Mouse (Mus musculus) CH12.LX (cell line): ENCODE data around the gene Mfsd5. TPM values are rescaled to one million over a fixed set of nuclear protein-coding genes. Genes with fewer than 3 reads are reported as not detected.

ENCODE experiments used
- DNase-seq: peaks from one replicate; pipeline ENCODE4 v3.0.0-alpha.2; 2013; ENCODE audit errors: extremely low read depth
- H3K27ac ChIP-seq: 2 replicates; pipeline ENCODE4 v1.5.1; 2012; ENCODE audit warnings: low read depth, mild to moderate bottlenecking, control low read depth, moderate library complexity; ENCODE audit not compliant: insufficient read depth
- H3K27me3 ChIP-seq: replicated peaks from 2 replicates; pipeline ENCODE3; 2012; ENCODE audit warnings: inconsistent platforms
- H3K36me3 ChIP-seq, 2 experiments: replicated peaks in 1 of 2; 2 replicates each; pipeline versions ENCODE3 to v1.6.1; 2012; ENCODE audit warnings: inconsistent platforms in 1 of 2, low read length in 1 of 2, mild to moderate bottlenecking in 1 of 2, mixed read lengths in 1 of 2, moderate library complexity in 1 of 2; ENCODE audit not compliant: control insufficient read depth in 1 of 2, insufficient read depth in 1 of 2
- H3K4me1 ChIP-seq, 2 experiments: 2 replicates each; pipeline ENCODE4 v1.6.1; 2012; ENCODE audit warnings: inconsistent platforms in 1 of 2, moderate library complexity in 1 of 2; ENCODE audit not compliant: insufficient read depth in 2 of 2, control insufficient read depth in 1 of 2
- H3K4me2 ChIP-seq: 2 replicates; pipeline ENCODE4 v1.6.1; 2012; ENCODE audit warnings: low read depth, mild to moderate bottlenecking, control low read depth; ENCODE audit not compliant: poor library complexity, insufficient read depth, severe bottlenecking
- H3K4me3 ChIP-seq, 3 experiments: fragments of 150-350 bp in 1 of 3; sonication (generic) in 1 of 3; replicated peaks in 1 of 3; 2 replicates each; pipeline versions ENCODE3 to v1.5.1; 2011 to 2012; ENCODE audit warnings: low read depth in 2 of 3, low read length in 2 of 3, mild to moderate bottlenecking in 2 of 3, moderate library complexity in 2 of 3, control low read depth in 1 of 3, improper control_type of control experiment in 1 of 3, inconsistent platforms in 1 of 3, mixed read lengths in 1 of 3; ENCODE audit not compliant: poor library complexity in 1 of 3
- H3K79me2 ChIP-seq: replicated peaks from 2 replicates; pipeline ENCODE4 v1.6.1; 2012; ENCODE audit warnings: mild to moderate bottlenecking, moderate library complexity; ENCODE audit not compliant: control insufficient read depth, poor library complexity, insufficient read depth, severe bottlenecking; ENCODE audit errors: extremely low read depth
- H3K9ac ChIP-seq: 2 replicates; pipeline ENCODE4 v1.6.1; 2012; ENCODE audit warnings: low read depth, mild to moderate bottlenecking, control low read depth, moderate library complexity; ENCODE audit not compliant: insufficient read depth
- H3K9me3 ChIP-seq: replicated peaks from 2 replicates; pipeline ENCODE3; 2012; ENCODE audit warnings: low read length, inconsistent platforms, mixed read lengths
- BHLHE40 ChIP-seq: IDR thresholded peaks from 2 replicates; pipeline ENCODE4 v1.6.1; 2011; ENCODE audit warnings: mild to moderate bottlenecking, low read depth, low read length, improper control_type of control experiment
- CHD1 ChIP-seq: IDR thresholded peaks from 2 replicates; pipeline ENCODE4 v1.6.1; 2012; ENCODE audit warnings: low read depth, low read length, improper control_type of control experiment, inconsistent platforms
- CHD2 ChIP-seq: IDR thresholded peaks from 2 replicates; pipeline ENCODE4 v1.6.1; 2011; ENCODE audit warnings: low read length, improper control_type of control experiment
- CTCF ChIP-seq, 2 experiments: IDR thresholded peaks in 1 of 2; conservative IDR thresholded peaks in 1 of 2; 2 replicates each; pipeline ENCODE4 v1.5.1; 2011 to 2012; ENCODE audit warnings: low read depth in 2 of 2, low read length in 2 of 2, improper control_type of control experiment in 1 of 2, inconsistent platforms in 1 of 2, mild to moderate bottlenecking in 1 of 2, moderate library complexity in 1 of 2
- E2F4 ChIP-seq: IDR thresholded peaks from 2 replicates; pipeline ENCODE4 v1.6.1; 2011; ENCODE audit warnings: low read depth, low read length, improper control_type of control experiment; ENCODE audit not compliant: insufficient replicate concordance
- ELF1 ChIP-seq: IDR thresholded peaks from 2 replicates; pipeline ENCODE4 v1.6.1; 2014; ENCODE audit warnings: low read depth, mild to moderate bottlenecking, inconsistent platforms, low read length, improper control_type of control experiment
- EP300 ChIP-seq: IDR thresholded peaks from 2 replicates; pipeline ENCODE4 v1.6.1; 2011; ENCODE audit warnings: low read length, improper control_type of control experiment
- ETS1 ChIP-seq: conservative IDR thresholded peaks from 2 replicates; pipeline ENCODE4 v1.6.1; 2012; ENCODE audit warnings: low read depth, mild to moderate bottlenecking, inconsistent platforms, low read length, improper control_type of control experiment, moderate library complexity
- GABPA ChIP-seq: IDR thresholded peaks from 2 replicates; pipeline ENCODE4 v1.6.1; 2012; ENCODE audit warnings: low read depth, low read length, improper control_type of control experiment, inconsistent platforms; ENCODE audit not compliant: insufficient replicate concordance
- HCFC1 ChIP-seq: IDR thresholded peaks from 2 replicates; pipeline ENCODE4 v1.6.1; 2012; ENCODE audit warnings: low read depth, mild to moderate bottlenecking, inconsistent platforms, low read length, improper control_type of control experiment
- IRF4 ChIP-seq: IDR thresholded peaks from 2 replicates; pipeline ENCODE4 v1.6.1; 2014; ENCODE audit warnings: low read depth, mild to moderate bottlenecking, inconsistent platforms, low read length, improper control_type of control experiment
- JUN ChIP-seq: IDR thresholded peaks from 2 replicates; pipeline ENCODE4 v1.6.1; 2011; ENCODE audit warnings: low read depth, mild to moderate bottlenecking, low read length, improper control_type of control experiment, moderate library complexity; ENCODE audit not compliant: insufficient read depth
- JUND ChIP-seq: conservative IDR thresholded peaks from 2 replicates; pipeline ENCODE4 v1.6.1; 2011; ENCODE audit warnings: low read depth, low read length, improper control_type of control experiment
- KAT2A ChIP-seq: IDR thresholded peaks from 2 replicates; pipeline ENCODE4 v1.6.1; 2012; ENCODE audit warnings: low read length, improper control_type of control experiment, inconsistent platforms; ENCODE audit not compliant: insufficient replicate concordance
- MAX ChIP-seq: IDR thresholded peaks from 2 replicates; pipeline ENCODE4 v1.6.1; 2011; ENCODE audit warnings: low read length, improper control_type of control experiment
- MAZ ChIP-seq: IDR thresholded peaks from 2 replicates; pipeline ENCODE4 v1.6.1; 2012; ENCODE audit warnings: low read depth, mild to moderate bottlenecking, inconsistent platforms, low read length, improper control_type of control experiment, moderate library complexity
- MXI1 ChIP-seq: IDR thresholded peaks from 2 replicates; pipeline ENCODE4 v1.6.1; 2011; ENCODE audit warnings: mild to moderate bottlenecking, low read depth, low read length, improper control_type of control experiment
- MYC ChIP-seq: IDR thresholded peaks from 2 replicates; pipeline ENCODE4 v1.6.1; 2011; ENCODE audit warnings: low read depth, mild to moderate bottlenecking, improper control_type of control experiment, low read length
- NELFE ChIP-seq: IDR thresholded peaks from 2 replicates; pipeline ENCODE4 v1.6.1; 2011; ENCODE audit warnings: low read depth, low read length, improper control_type of control experiment
- NRF1 ChIP-seq: IDR thresholded peaks from 2 replicates; pipeline ENCODE4 v1.6.1; 2014; ENCODE audit warnings: low read depth, mild to moderate bottlenecking, inconsistent platforms, low read length, improper control_type of control experiment, moderate library complexity
- PAX5 ChIP-seq: IDR thresholded peaks from 2 replicates; pipeline ENCODE4 v1.6.1; 2012; ENCODE audit warnings: low read length, inconsistent platforms, mixed read lengths
- POLR2AphosphoS2 ChIP-seq: IDR thresholded peaks from 2 replicates; pipeline ENCODE4 v1.6.1; 2011; ENCODE audit warnings: low read depth, low read length, improper control_type of control experiment
- RAD21 ChIP-seq: IDR thresholded peaks from 2 replicates; pipeline ENCODE4 v1.6.1; 2011; ENCODE audit warnings: low read depth, mild to moderate bottlenecking, low read length, improper control_type of control experiment, moderate library complexity
- RCOR1 ChIP-seq: conservative IDR thresholded peaks from 2 replicates; pipeline ENCODE4 v1.6.1; 2012; ENCODE audit warnings: low read depth, mild to moderate bottlenecking, inconsistent platforms, low read length, improper control_type of control experiment
- SIN3A ChIP-seq: IDR thresholded peaks from 2 replicates; pipeline ENCODE4 v1.6.1; 2012; ENCODE audit warnings: low read length, improper control_type of control experiment, inconsistent platforms
- SMC3 ChIP-seq: IDR thresholded peaks from 2 replicates; pipeline ENCODE4 v1.6.1; 2011; ENCODE audit warnings: low read depth, low read length, improper control_type of control experiment
- TBP ChIP-seq: conservative IDR thresholded peaks from 2 replicates; pipeline ENCODE4 v1.6.1; 2011; ENCODE audit warnings: low read depth, low read length, improper control_type of control experiment
- TCF12 ChIP-seq: IDR thresholded peaks from 2 replicates; pipeline ENCODE4 v1.6.1; 2014; ENCODE audit warnings: low read depth, mild to moderate bottlenecking, inconsistent platforms, low read length, improper control_type of control experiment
- UBTF ChIP-seq: IDR thresholded peaks from 2 replicates; pipeline ENCODE4 v1.6.1; 2012; ENCODE audit warnings: low read depth, mild to moderate bottlenecking, inconsistent platforms, low read length, improper control_type of control experiment, moderate library complexity
- USF1 ChIP-seq: IDR thresholded peaks from 2 replicates; pipeline ENCODE4 v1.6.1; 2014; ENCODE audit warnings: low read depth, mild to moderate bottlenecking, inconsistent platforms, low read length, improper control_type of control experiment
- USF2 ChIP-seq: conservative IDR thresholded peaks from 2 replicates; pipeline ENCODE4 v1.6.1; 2011; ENCODE audit warnings: low read depth, low read length, improper control_type of control experiment
- ZC3H11A ChIP-seq: IDR thresholded peaks from 2 replicates; pipeline ENCODE4 v1.6.1; 2012; ENCODE audit warnings: low read depth, mild to moderate bottlenecking, inconsistent platforms, low read length, improper control_type of control experiment
- ZKSCAN1 ChIP-seq: IDR thresholded peaks from 2 replicates; pipeline ENCODE4 v1.6.1; 2012; ENCODE audit warnings: low read depth, inconsistent platforms, low read length, improper control_type of control experiment, borderline replicate concordance
- ZMIZ1 ChIP-seq: IDR thresholded peaks from 2 replicates; pipeline ENCODE4 v1.6.1; 2012; ENCODE audit warnings: low read depth, mild to moderate bottlenecking, inconsistent platforms, low read length, improper control_type of control experiment
- ZNF384 ChIP-seq: IDR thresholded peaks from 2 replicates; pipeline ENCODE4 v1.6.1; 2012; ENCODE audit warnings: low read depth, low read length, improper control_type of control experiment, inconsistent platforms
- dilution Hi-C: fragments of 300-500 bp; cut with MboI; formaldehyde crosslinking; loops from 2 replicates; pipeline ENCODE4 v1.14.3; 2020; ENCODE audit warnings: low sequenced_read_pairs; ENCODE audit not compliant: extremely low pct_unique_long_range_greater_than_20kb, extremely low pct_ligation_motif_present
- in situ Hi-C: fragments of 300-500 bp; cut with MboI; formaldehyde crosslinking; loops from 3 replicates; pipeline ENCODE4 v1.14.3; 2019; ENCODE audit warnings: low sequenced_read_pairs, low pct_ligation_motif_present, low pct_unique_long_range_greater_than_20kb, mixed read lengths
- polyA plus RNA-seq: library from polyadenylated mRNA; unstranded; fragments of >175 nt; gene quantifications from 2 replicates; pipeline ENCODE4 v1.2.1, GENCODE M21; 2012; ENCODE audit warnings: low read depth; ENCODE audit not compliant: insufficient read length
- total RNA-seq, 2 experiments: library from RNA; depleted of rRNA; stranded (reverse); fragments of 300-350 nt in 1 of 2; fragments of >200 nt in 1 of 2; gene quantifications; 2 replicates each; pipeline ENCODE4 v1.2.3; 2012 to 2014

The Mfsd5 gene
- total and polyA plus RNA-seq, 3 experiments, result 31.1 to 90.6 (median 51.8) TPM

GRCm38 (mm10) chr15:102287395-102287794, 8.1 kb downstream of the Mfsd5 start (continued):
- no peak for TF ChIP-seq CHD1
- TF ChIP-seq ETS1, result no peak
- TF ChIP-seq MAZ, result no peak
- TF ChIP-seq TBP, result no peak
- TF ChIP-seq MYC, result peak; percentile 60; the same call in 1 of the 2 replicates
- no peak for TF ChIP-seq IRF4

- peak within 1 kb of the TSS; percentile 68 for H3K9ac ChIP-seq
- peak; percentile 99 for DNase-seq
- H3K27ac ChIP-seq, result no peak within 1 kb of the TSS
- H3K4me2 ChIP-seq, result peak within 1 kb of the TSS; percentile 70
- peaks cover 15% of the 10 kb centered on the region for H3K79me2 ChIP-seq
- in situ Hi-C loops (no loop called here), dilution Hi-C loops (no loop called here)
- H3K36me3 ChIP-seq, result peaks cover 19 to 30% of the 10 kb centered on the region in 2 experiments
- H3K9me3 ChIP-seq, result no peaks in the 10 kb centered on the region
- H3K4me1 ChIP-seq, result peaks cover 0 to 24% of the 10 kb centered on the region in 2 experiments; a peak in 2 of 4 replicates
- peak within 1 kb of the TSS; percentile 63 to 97 (median 73) for H3K4me3 ChIP-seq
- no peaks in the 10 kb centered on the region for H3K27me3 ChIP-seq
- peak; percentile 98 for TF ChIP-seq E2F4
- TF ChIP-seq JUN, result no peak
- peak; percentile 91 for TF ChIP-seq TBP
- peak; percentile 98; the same call in 1 of the 2 replicates for TF ChIP-seq KAT2A
- TF ChIP-seq USF1, result peak; percentile 97
- TF ChIP-seq MAZ, result peak; percentile 51; the same call in 1 of the 2 replicates
- TF ChIP-seq ELF1, result peak; percentile 86
- peak; percentile 77; the same call in 1 of the 2 replicates for TF ChIP-seq GABPA
- no peak for TF ChIP-seq JUND
- TF ChIP-seq MYC, result peak; percentile 96
- TF ChIP-seq CHD1, result no peak
- peak; percentile 84 for TF ChIP-seq NELFE
- no peak for TF ChIP-seq UBTF
- TF ChIP-seq RAD21, result no peak
- peak; percentile 84 for TF ChIP-seq CHD2
- peak; percentile 83 for TF ChIP-seq BHLHE40
- TF ChIP-seq SMC3, result no peak
- peak; percentile 66; the same call in 1 of the 2 replicates for TF ChIP-seq POLR2AphosphoS2
- TF ChIP-seq ZC3H11A, result no peak
- TF ChIP-seq USF2, result peak; percentile 97
- no peak for TF ChIP-seq ETS1
- TF ChIP-seq MAX, result peak; percentile 99
- no peak for TF ChIP-seq CTCF (conservative IDR thresholded peaks at IDR 0.05 in 1 of 2, IDR thresholded peaks at IDR 0.05 in 1 of 2; ENCODE audit: low read depth in 2 of 2, low read length in 2 of 2)
- peak; percentile 96 for TF ChIP-seq MXI1
- no peak for TF ChIP-seq RCOR1
- TF ChIP-seq SIN3A, result peak; percentile 98
- TF ChIP-seq ZNF384, result no peak
- TF ChIP-seq IRF4, result peak; percentile 60; the same call in 1 of the 2 replicates
- no peak for TF ChIP-seq PAX5
- TF ChIP-seq NRF1, result peak; percentile 29; the same call in 1 of the 2 replicates
- TF ChIP-seq ZMIZ1, result peak; percentile 93
- no peak for TF ChIP-seq EP300
- peak; percentile 99 for TF ChIP-seq HCFC1
- TF ChIP-seq TCF12, result peak; percentile 67; the same call in 1 of the 2 replicates
- no peak for TF ChIP-seq ZKSCAN1
Measured at GRCm38 (mm10) chr15:102295633-102296367, 16.5 kb downstream of the Mfsd5 start, which contains the start of gene Espl1. Gene Espl1, plus strand, starts transcription at chr15:102296266.
